Mouse (Mus musculus) olfactory bulb, adult 2 months (tissue): ENCODE measurements around the gene Zfp867.

Source experiments
- CTCF ChIP-seq: fragments of 200-500 bp; IDR thresholded peaks from 2 replicates; pipeline ENCODE4 v1.5.1; 2012; ENCODE audit warnings: low read depth, mild to moderate bottlenecking, low read length, moderate library complexity; ENCODE audit not compliant: insufficient read depth
- POLR2A ChIP-seq: fragments of 200-500 bp; IDR thresholded peaks from 2 replicates; pipeline ENCODE4 v1.6.1; 2012; ENCODE audit warnings: mild to moderate bottlenecking, low read depth, low read length, moderate library complexity; ENCODE audit not compliant: insufficient read depth

- TF ChIP-seq CTCF = no peak
- TF ChIP-seq POLR2A = no peak
Observed at GRCm38 (mm10) chr11:59460459-59460858, 11.8 kb downstream of the Zfp867 start.
